Mouse (Mus musculus) liver, embryonic 15.5 days (tissue): Measurements from ENCODE around the gene Ess2. TPM values are rescaled to one million over a fixed set of nuclear protein-coding genes. Genes with fewer than 3 reads are reported as not detected.

Experiments
- ATAC-seq: fragments of 200-750 bp; cut with Nextera tagmentation; 2 replicates; pipeline ENCODE4 v1.8.0; 2017; ENCODE audit warnings: moderate number of reproducible peaks, mild to moderate bottlenecking, moderate library complexity; ENCODE audit not compliant: insufficient read depth
- H3K27ac ChIP-seq: fragments of 300-500 bp; sonication (generic); replicated peaks from 2 replicates; pipeline ENCODE4 v1.5.1; 2015; ENCODE audit warnings: mild to moderate bottlenecking, inconsistent platforms
- H3K27me3 ChIP-seq: fragments of 300-500 bp; sonication (generic); 2 replicates; pipeline ENCODE4 v1.6.1; 2015; ENCODE audit warnings: mild to moderate bottlenecking, inconsistent platforms
- H3K36me3 ChIP-seq: fragments of 300-500 bp; sonication (generic); replicated peaks from 2 replicates; pipeline ENCODE4 v1.6.1; 2015; ENCODE audit warnings: moderate library complexity, mild to moderate bottlenecking, inconsistent platforms
- H3K4me1 ChIP-seq: fragments of 300-500 bp; sonication (generic); replicated peaks from 2 replicates; pipeline ENCODE4 v1.6.1; 2015; ENCODE audit warnings: inconsistent platforms
- H3K4me2 ChIP-seq: fragments of 300-500 bp; sonication (generic); 2 replicates; pipeline ENCODE4 v1.6.1; 2015; ENCODE audit warnings: moderate library complexity, mild to moderate bottlenecking, inconsistent platforms
- H3K4me3 ChIP-seq: fragments of 300-500 bp; sonication (generic); replicated peaks from 2 replicates; pipeline ENCODE4 v1.5.1; 2015; ENCODE audit warnings: mild to moderate bottlenecking, inconsistent platforms
- H3K9ac ChIP-seq: fragments of 300-500 bp; sonication (generic); 2 replicates; pipeline ENCODE4 v1.6.1; 2015; ENCODE audit warnings: moderate library complexity, mild to moderate bottlenecking, inconsistent platforms
- H3K9me3 ChIP-seq: fragments of 300-500 bp; sonication (generic); replicated peaks from 2 replicates; pipeline ENCODE4 v1.6.1; 2016; ENCODE audit warnings: inconsistent platforms
- WGBS: fragments of 180-500 bp; shearing (Covaris S2); methylation state at CpG from one replicate; pipeline ENCODE4 v1.1.7; 2015; ENCODE audit warnings: mixed read lengths; ENCODE audit not compliant: insufficient replicate concordance; 5-methylcytosine and 5-hydroxymethylcytosine counted together
- polyA plus RNA-seq: library from polyadenylated mRNA; unstranded; fragments of >200 nt; fragmentation: Nextera tagmentation; extraction: Ambion mirVana; gene quantifications from 2 replicates; pipeline ENCODE4 v1.2.1, GENCODE M21; 2015

Ess2 gene
- polyA plus RNA-seq, 1 experiment from 2014 or later = 9.9 TPM

- no peak overlapping the region for H3K27ac ChIP-seq
- H3K4me3 ChIP-seq = peak overlapping the region; percentile 85
- H3K9me3 ChIP-seq = no peaks in the 10 kb centered on the region
- H3K27me3 ChIP-seq = peaks cover 47% of the 10 kb centered on the region
- no peak overlapping the region for H3K9ac ChIP-seq
- peaks cover 29% of the 10 kb centered on the region for H3K4me1 ChIP-seq
- 30% methylated on average over 20 of the region's 20 CpGs for WGBS
- peak overlapping the region; percentile 83 for H3K4me2 ChIP-seq
- no peak for ATAC-seq
- H3K36me3 ChIP-seq = peaks cover 10% of the 10 kb centered on the region
Observed at GRCm38 (mm10) chr16:17920586-17920985, 9.4 kb upstream of the Ess2 start.

DNA sequence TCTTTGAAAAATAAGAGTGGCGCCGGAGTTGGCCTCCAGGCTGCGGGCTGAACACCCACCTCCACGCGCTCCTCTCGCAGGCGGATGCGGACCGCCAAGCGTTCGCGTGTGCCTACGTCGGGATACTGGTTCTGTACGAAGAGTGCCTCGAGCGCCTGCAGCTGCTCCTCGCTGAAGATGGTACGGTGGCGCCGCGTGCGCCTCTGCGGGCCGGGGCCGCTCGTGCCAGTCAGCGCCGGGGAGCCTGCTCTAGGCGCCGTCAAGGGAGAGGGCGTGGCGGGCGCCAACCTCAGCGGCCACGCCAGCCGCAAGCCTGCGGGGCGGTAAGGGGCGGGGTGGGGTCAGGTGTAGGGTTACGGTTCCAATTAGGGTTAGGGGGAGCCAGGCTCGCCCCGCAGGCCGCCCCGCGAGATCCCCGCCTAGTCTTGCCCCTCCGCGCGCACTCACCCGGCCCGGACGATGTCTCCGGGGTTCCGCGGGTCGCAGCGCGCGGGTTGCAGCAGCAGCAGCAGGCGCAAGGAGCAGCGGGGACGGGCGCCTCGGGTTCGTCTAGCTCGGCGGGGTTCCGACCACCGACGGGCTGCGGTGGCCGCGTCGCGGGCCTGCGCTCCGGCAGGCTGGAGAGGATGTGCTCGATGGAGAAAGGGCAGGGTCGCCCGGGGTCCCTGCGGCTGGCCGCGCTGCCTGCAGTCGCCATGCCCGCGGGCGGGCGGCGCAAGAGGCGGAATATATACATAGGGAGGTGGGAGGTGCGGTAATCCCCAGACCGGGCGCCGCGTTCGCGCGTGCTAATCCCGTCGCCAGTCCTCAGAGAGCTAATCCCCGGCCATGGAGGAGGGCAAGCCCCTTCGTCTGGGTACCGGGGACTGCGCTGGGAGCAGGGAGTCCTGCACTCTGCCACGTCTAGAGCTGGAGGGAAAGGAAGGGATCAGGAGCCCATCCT, 3.4 kb upstream of the Ess2 start, which contains the start of gene Gsc2:
Gsc2 (minus strand) TSS at position 753 of the 943 bp plus-strand sequence.
- Histone ChIP-seq H3K9ac (no peak within 1 kb of the TSS), H3K27ac (no peak within 1 kb of the TSS), H3K4me3 (peak within 1 kb of the TSS; percentile 45), H3K4me1 (peaks cover 24% of the 10 kb centered on the region), H3K36me3 (no peaks in the 10 kb centered on the region), H3K4me2 (peak within 1 kb of the TSS; percentile 66), H3K9me3 (no peaks in the 10 kb centered on the region), H3K27me3 (peaks cover 77% of the 10 kb centered on the region)
- under 1% methylated on average over 106 of the region's 106 CpGs for WGBS
- ATAC-seq = no peak

- Histone ChIP-seq H3K9me3 (no peaks in the 10 kb centered on the region), H3K4me2 (no peak within 1 kb of the TSS), H3K27me3 (no peaks in the 10 kb centered on the region), H3K36me3 (peaks cover 37% of the 10 kb centered on the region), H3K9ac (no peak within 1 kb of the TSS), H3K4me3 (no peak within 1 kb of the TSS), H3K27ac (no peak within 1 kb of the TSS), H3K4me1 (no peaks in the 10 kb centered on the region)
- 84% methylated on average over 14 of the region's 14 CpGs for WGBS
- no peak for ATAC-seq
Observed at GRCm38 (mm10) chr16:17898462-17898861, 12.7 kb downstream of the Ess2 start, which contains the start of the genes Dgcr2 and Tssk2. Dgcr2 (minus strand) TSS chr16:17898562. Tssk2 (plus strand) TSS chr16:17898637.

GRCm38 (mm10) chr16:17896091-17896490, 15.1 kb downstream of the Ess2 start:
- Histone ChIP-seq H3K27ac (no peak overlapping the region), H3K27me3 (no peaks in the 10 kb centered on the region), H3K4me3 (no peak overlapping the region), H3K9me3 (no peaks in the 10 kb centered on the region), H3K36me3 (peaks cover 13% of the 10 kb centered on the region), H3K4me2 (no peak overlapping the region), H3K9ac (no peak overlapping the region), H3K4me1 (peaks cover 9% of the 10 kb centered on the region)
- no peak for ATAC-seq

DNA sequence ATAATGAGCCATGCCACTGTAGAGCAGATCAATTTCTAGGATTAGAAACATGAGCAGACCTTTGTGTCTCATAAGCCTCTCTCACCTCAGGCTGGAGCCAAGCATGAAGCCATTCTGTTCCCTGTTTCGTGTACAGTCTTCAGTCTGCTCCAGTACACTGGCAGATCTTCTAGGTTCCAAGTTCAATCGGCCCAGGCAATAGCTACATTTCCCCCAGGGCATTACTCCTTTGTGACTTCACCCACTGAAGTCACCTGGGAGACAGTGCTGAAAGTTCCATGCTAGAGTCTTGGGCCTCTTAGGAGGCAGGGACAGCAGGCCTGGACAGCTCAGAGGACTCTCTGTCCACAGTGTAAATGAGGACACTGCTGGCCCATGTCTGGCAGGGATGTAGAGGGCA, 17.2 kb downstream of the Ess2 start, which contains the start of gene Tssk1:
Tssk1 (plus strand) TSS at position 301 of the 400 bp plus-strand sequence.
- Histone ChIP-seq H3K9ac (no peak within 1 kb of the TSS), H3K4me3 (no peak within 1 kb of the TSS), H3K27me3 (no peaks in the 10 kb centered on the region), H3K4me2 (no peak within 1 kb of the TSS), H3K4me1 (peaks cover 24% of the 10 kb centered on the region), H3K9me3 (no peaks in the 10 kb centered on the region), H3K27ac (no peak within 1 kb of the TSS), H3K36me3 (no peaks in the 10 kb centered on the region)
- ATAC-seq = no peak
- WGBS = 60% methylated on average over 2 of the region's 2 CpGs

- no peaks in the 10 kb centered on the region for H3K9me3 ChIP-seq
- no peaks in the 10 kb centered on the region for H3K27me3 ChIP-seq
- ATAC-seq = no peak
- H3K9ac ChIP-seq = no peak overlapping the region
- H3K27ac ChIP-seq = no peak overlapping the region
- no peak overlapping the region for H3K4me3 ChIP-seq
- WGBS = 51% methylated on average over 3 of the region's 3 CpGs
- peaks cover 24% of the 10 kb centered on the region for H3K4me1 ChIP-seq
- no peak overlapping the region for H3K4me2 ChIP-seq
- no peaks in the 10 kb centered on the region for H3K36me3 ChIP-seq
Observed at GRCm38 (mm10) chr16:17892606-17893005, 18.5 kb downstream of the Ess2 start.

DNA sequence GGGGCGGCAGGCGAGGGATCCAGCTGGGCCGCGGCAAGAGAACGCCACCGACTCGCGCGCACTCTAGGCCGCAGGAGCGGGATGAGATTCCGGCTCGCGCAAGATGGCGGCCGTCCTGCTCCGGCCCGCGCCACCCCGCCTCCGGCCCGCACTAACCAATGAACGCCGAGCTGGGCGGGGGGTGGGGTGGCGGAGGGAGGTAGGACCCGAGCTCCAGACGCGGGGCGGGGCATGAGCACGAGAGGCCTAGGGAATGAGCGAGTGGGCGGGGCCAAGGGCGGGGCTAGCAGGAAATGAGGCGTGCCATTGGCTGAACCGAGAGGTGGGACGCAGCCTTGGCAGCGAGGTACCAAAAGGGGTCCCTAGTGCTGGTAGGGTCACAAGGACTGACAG, 19.6 kb downstream of the Ess2 start, which contains the start of gene Gm20518:
Gm20518 (minus strand) TSS at position 105 of the 393 bp plus-strand sequence.
- Histone ChIP-seq H3K9ac (peak within 1 kb of the TSS; percentile 97), H3K4me3 (peak within 1 kb of the TSS; percentile 99), H3K9me3 (no peaks in the 10 kb centered on the region), H3K4me2 (peak within 1 kb of the TSS; percentile 87), H3K36me3 (0 out of 2 replicates have a peak, but pooled peaks cover 2% of the 10 kb centered on the region), H3K27ac (peak within 1 kb of the TSS; percentile 91), H3K27me3 (no peaks in the 10 kb centered on the region), H3K4me1 (peaks cover 24% of the 10 kb centered on the region)
- ATAC-seq = peak; percentile 97
- WGBS = 0% methylated on average over 38 of the region's 38 CpGs

DNA sequence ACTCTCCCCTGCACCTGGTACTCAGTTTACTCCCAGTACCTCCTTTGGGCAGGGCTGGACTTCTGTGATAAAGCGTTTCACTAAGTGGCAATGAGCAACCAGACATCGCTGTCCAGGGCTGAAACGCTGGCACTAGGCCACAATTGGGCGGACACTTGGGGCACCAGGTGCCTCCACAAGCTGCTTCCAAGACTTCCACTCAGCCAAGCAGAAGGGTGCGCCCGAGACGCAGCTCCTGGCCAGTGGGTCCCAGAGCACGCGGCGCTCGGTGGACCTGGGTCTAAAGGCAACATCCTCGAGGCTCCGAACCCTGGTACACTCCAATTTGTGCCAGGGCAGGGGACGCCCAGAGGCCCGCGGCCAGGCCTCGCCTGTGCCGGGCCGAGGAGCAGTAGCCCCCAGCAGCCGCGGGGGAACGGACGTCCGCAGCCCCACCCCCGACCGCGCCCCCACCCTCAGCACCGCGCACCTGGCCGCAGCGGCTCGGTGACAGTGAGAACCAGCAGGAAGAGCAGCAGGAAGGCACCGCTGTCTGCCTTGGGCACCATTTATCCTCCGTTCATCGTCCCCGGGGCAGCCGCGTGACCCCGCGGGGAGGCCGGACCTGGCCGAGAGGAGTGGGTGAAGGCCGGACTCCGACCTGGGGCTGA, 20.1 kb downstream of the Ess2 start:
- under 1% methylated on average over 44 of the region's 44 CpGs for WGBS
- no peaks in the 10 kb centered on the region for H3K27me3 ChIP-seq
- H3K4me2 ChIP-seq = peak overlapping the region; percentile 87
- peaks cover 24% of the 10 kb centered on the region for H3K4me1 ChIP-seq
- H3K9ac ChIP-seq = peak overlapping the region; percentile 97
- ATAC-seq = peak; percentile 71
- 0 out of 2 replicates have a peak, but pooled peaks cover 2% of the 10 kb centered on the region for H3K36me3 ChIP-seq
- peak overlapping the region; percentile 91 for H3K27ac ChIP-seq
- H3K4me3 ChIP-seq = peak overlapping the region; percentile 99
- H3K9me3 ChIP-seq = no peaks in the 10 kb centered on the region

DNA sequence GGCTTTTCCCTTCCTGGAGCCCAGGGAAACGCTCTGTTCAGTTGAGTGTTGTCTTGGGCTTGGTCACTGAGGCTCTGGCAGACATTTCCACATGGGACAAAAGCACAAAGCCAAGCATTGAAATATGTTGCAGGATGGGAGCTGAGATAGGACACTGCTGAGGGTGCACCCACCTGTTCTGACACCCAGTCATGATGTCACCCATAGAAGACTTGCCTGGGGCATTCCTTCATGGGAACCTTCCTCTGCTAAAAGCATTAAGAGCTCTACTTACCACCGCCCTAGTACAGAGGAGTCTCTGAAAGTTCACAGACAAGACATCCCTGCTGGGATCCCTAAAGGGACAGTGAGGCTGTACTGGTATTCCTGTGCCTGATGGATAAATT, 20.8 kb downstream of the Ess2 start:
- peak overlapping the region; percentile 97 for H3K9ac ChIP-seq
- H3K36me3 ChIP-seq = 0 out of 2 replicates have a peak, but pooled peaks cover 2% of the 10 kb centered on the region
- 70% methylated on average over 2 of the region's 2 CpGs for whole genome bisulfite sequencing
- H3K4me3 ChIP-seq = peak overlapping the region; percentile 99
- peak overlapping the region; percentile 91 for H3K27ac ChIP-seq
- H3K27me3 ChIP-seq = no peaks in the 10 kb centered on the region
- peaks cover 31% of the 10 kb centered on the region for H3K4me1 ChIP-seq
- H3K9me3 ChIP-seq = no peaks in the 10 kb centered on the region
- ATAC-seq = no peak
- H3K4me2 ChIP-seq = peak overlapping the region; percentile 87

DNA sequence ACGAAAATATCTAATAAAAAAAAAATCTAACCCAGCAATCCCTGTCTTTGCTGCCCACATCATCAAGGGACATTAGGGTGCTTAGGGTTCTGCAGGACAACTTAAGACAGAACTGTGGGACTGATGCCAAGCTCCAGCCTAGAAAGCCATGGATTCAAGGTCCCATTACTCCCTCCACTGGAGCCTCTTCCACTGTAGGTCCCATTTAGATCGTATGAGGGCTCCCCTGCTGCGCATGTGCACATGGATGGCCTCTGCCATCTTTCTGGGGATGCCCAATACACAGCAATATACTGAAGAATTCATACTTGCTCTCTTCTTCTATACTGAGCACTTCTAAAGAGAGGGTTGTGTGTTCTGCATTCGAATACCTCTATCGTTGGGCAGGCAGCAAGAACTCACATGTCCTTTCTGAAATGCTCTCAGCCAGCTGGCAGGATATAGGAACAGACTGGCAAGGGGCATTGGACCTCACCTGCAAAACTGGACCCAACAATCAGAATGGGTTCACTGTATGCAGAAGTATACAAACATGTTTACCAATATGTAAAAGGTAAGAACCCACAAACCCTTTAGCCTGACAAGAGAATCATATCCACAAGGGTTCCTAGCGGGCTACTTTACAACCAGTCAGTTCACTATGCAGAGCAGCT, 21.3 kb downstream of the Ess2 start:
- Histone ChIP-seq H3K27me3 (no peaks in the 10 kb centered on the region), H3K9me3 (no peaks in the 10 kb centered on the region), H3K36me3 (0 out of 2 replicates have a peak, but pooled peaks cover 2% of the 10 kb centered on the region), H3K4me2 (peak overlapping the region; percentile 87), H3K4me1 (peaks cover 36% of the 10 kb centered on the region), H3K9ac (peak overlapping the region; percentile 97; the same call in 1 of the 2 replicates), H3K4me3 (peak overlapping the region; percentile 99), H3K27ac (peak overlapping the region; percentile 91; the same call in 1 of the 2 replicates)
- WGBS = 76% methylated on average over 6 of the region's 6 CpGs
- no peak for ATAC-seq
